Mouse (Mus musculus): ENCODE data around the gene Axl. TPM values are rescaled to one million over a fixed set of nuclear protein-coding genes. Genes with fewer than 3 reads are reported as not detected.

Axl gene
- polyA plus RNA-seq, 1 experiment from 2014 or later = 52.1 TPM

- H3K4me3 ChIP-seq (ENCODE audit: low read depth, low read length) = peak overlapping the region; percentile 18; the same call in 1 of the 2 replicates
- H3K27me3 ChIP-seq (replicated peaks; ENCODE audit: control insufficient read depth, insufficient read depth, low read length) = no peaks in the 10 kb centered on the region
- peak overlapping the region; percentile 61 for H3K4me2 ChIP-seq (replicated peaks; ENCODE audit: low read depth)
- 37% methylated on average over 11 of the region's 11 CpGs for WGBS
- peak overlapping the region; percentile 66; the same call in 1 of the 2 replicates for H3K27ac ChIP-seq (ENCODE audit: low read depth, low read length)
- no peaks in the 10 kb centered on the region for H3K9me3 ChIP-seq (ENCODE audit: control insufficient read depth)
- H3K36me3 ChIP-seq (ENCODE audit: control insufficient read depth, insufficient read depth) = no peaks in the 10 kb centered on the region; the same call in 1 of the 2 replicates
- 0 out of 2 replicates have a peak, but pooled peaks cover 2% of the 10 kb centered on the region for H3K4me1 ChIP-seq (replicated peaks; ENCODE audit: control insufficient read depth, insufficient read depth, low read length)
- peak; percentile 36 for ATAC-seq
- TF ChIP-seq CTCF (IDR thresholded peaks at IDR 0.05; ENCODE audit: low read depth) = no peak
- H3K9ac ChIP-seq (ENCODE audit: low read depth, low read length) = peak overlapping the region; percentile 34; the same call in 1 of the 2 replicates
These were observed 6.4 kb downstream of the Axl start for GRCm38 (mm10) chr7:25781937-25782610.

GRCm38 (mm10) chr7:25781321-25781936, 7.1 kb downstream of the Axl start:
- peak overlapping the region; percentile 34; the same call in 1 of the 2 replicates for H3K9ac ChIP-seq (ENCODE audit: low read depth, low read length)
- H3K27ac ChIP-seq (ENCODE audit: low read depth, low read length) = peak overlapping the region; percentile 66; the same call in 1 of the 2 replicates
- peak overlapping the region; percentile 18; the same call in 1 of the 2 replicates for H3K4me3 ChIP-seq (ENCODE audit: low read depth, low read length)
- TF ChIP-seq CTCF (IDR thresholded peaks at IDR 0.05; ENCODE audit: low read depth) = no peak
- H3K27me3 ChIP-seq (replicated peaks; ENCODE audit: control insufficient read depth, insufficient read depth, low read length) = no peaks in the 10 kb centered on the region
- 36% methylated on average over 32 of the region's 33 CpGs for whole genome bisulfite sequencing
- no peaks in the 10 kb centered on the region for H3K4me1 ChIP-seq (replicated peaks; ENCODE audit: control insufficient read depth, insufficient read depth, low read length)
- no peaks in the 10 kb centered on the region for H3K9me3 ChIP-seq (ENCODE audit: control insufficient read depth)
- H3K36me3 ChIP-seq (ENCODE audit: control insufficient read depth, insufficient read depth) = peaks cover 4% of the 10 kb centered on the region; the same call in 1 of the 2 replicates
- peak; percentile 23; the same call in 1 of the 2 replicates for ATAC-seq
- peak overlapping the region; percentile 61 for H3K4me2 ChIP-seq (replicated peaks; ENCODE audit: low read depth)

GRCm38 (mm10) chr7:25780753-25781152, 7.8 kb downstream of the Axl start:
- Histone ChIP-seq H3K9me3 (ENCODE audit: control insufficient read depth) (no peaks in the 10 kb centered on the region), H3K4me2 (replicated peaks; ENCODE audit: low read depth) (no peak overlapping the region), H3K9ac (ENCODE audit: low read depth, low read length) (no peak overlapping the region), H3K36me3 (ENCODE audit: control insufficient read depth, insufficient read depth) (peaks cover 4% of the 10 kb centered on the region; the same call in 1 of the 2 replicates), H3K4me3 (ENCODE audit: low read depth, low read length) (no peak overlapping the region), H3K27me3 (replicated peaks; ENCODE audit: control insufficient read depth, insufficient read depth, low read length) (no peaks in the 10 kb centered on the region), H3K27ac (ENCODE audit: low read depth, low read length) (0 out of 2 replicates have a peak overlapping the region, but pooled peaks have one; percentile 23), H3K4me1 (replicated peaks; ENCODE audit: control insufficient read depth, insufficient read depth, low read length) (no peaks in the 10 kb centered on the region)
- TF ChIP-seq CTCF (IDR thresholded peaks at IDR 0.05; ENCODE audit: low read depth) = no peak
- ATAC-seq = no peak
- 54% methylated on average over 4 of the region's 4 CpGs for WGBS

GRCm38 (mm10) chr7:25780021-25780420, 8.5 kb downstream of the Axl start:
- H3K9ac ChIP-seq (ENCODE audit: low read depth, low read length) = no peak overlapping the region
- WGBS = 88% methylated on average over 5 of the region's 5 CpGs

GRCm38 (mm10) chr7:25768229-25768628, 20.3 kb downstream of the Axl start:
- Histone ChIP-seq H3K27me3 (replicated peaks; ENCODE audit: control insufficient read depth, insufficient read depth, low read length) (no peaks in the 10 kb centered on the region), H3K4me2 (replicated peaks; ENCODE audit: low read depth) (no peak overlapping the region), H3K4me1 (replicated peaks; ENCODE audit: control insufficient read depth, insufficient read depth, low read length) (no peaks in the 10 kb centered on the region), H3K9me3 (ENCODE audit: control insufficient read depth) (no peaks in the 10 kb centered on the region), H3K36me3 (ENCODE audit: control insufficient read depth, insufficient read depth) (peaks cover 34% of the 10 kb centered on the region; the same call in 1 of the 2 replicates), H3K27ac (ENCODE audit: low read depth, low read length) (no peak overlapping the region), H3K4me3 (ENCODE audit: low read depth, low read length) (no peak overlapping the region), H3K9ac (ENCODE audit: low read depth, low read length) (no peak overlapping the region)
- no peak for TF ChIP-seq CTCF (IDR thresholded peaks at IDR 0.05; ENCODE audit: low read depth)
- ATAC-seq = no peak
- 87% methylated on average over 5 of the region's 5 CpGs for WGBS

More at GRCm38 (mm10) chr7:25780021-25780420, 8.5 kb downstream of the Axl start:
- no peaks in the 10 kb centered on the region for H3K27me3 ChIP-seq (replicated peaks; ENCODE audit: control insufficient read depth, insufficient read depth, low read length)
- H3K4me1 ChIP-seq (replicated peaks; ENCODE audit: control insufficient read depth, insufficient read depth, low read length) = no peaks in the 10 kb centered on the region
- TF ChIP-seq CTCF (IDR thresholded peaks at IDR 0.05; ENCODE audit: low read depth) = no peak
- H3K4me3 ChIP-seq (ENCODE audit: low read depth, low read length) = no peak overlapping the region
- H3K36me3 ChIP-seq (ENCODE audit: control insufficient read depth, insufficient read depth) = peaks cover 4% of the 10 kb centered on the region; the same call in 1 of the 2 replicates
- H3K27ac ChIP-seq (ENCODE audit: low read depth, low read length) = no peak overlapping the region
- no peak for ATAC-seq
- H3K9me3 ChIP-seq (ENCODE audit: control insufficient read depth) = no peaks in the 10 kb centered on the region
- no peak overlapping the region for H3K4me2 ChIP-seq (replicated peaks; ENCODE audit: low read depth)

GRCm38 (mm10) chr7:25766108-25766507, 22.4 kb downstream of the Axl start:
- Histone ChIP-seq H3K4me1 (replicated peaks; ENCODE audit: control insufficient read depth, insufficient read depth, low read length) (no peaks in the 10 kb centered on the region), H3K4me3 (ENCODE audit: low read depth, low read length) (no peak overlapping the region), H3K4me2 (replicated peaks; ENCODE audit: low read depth) (no peak overlapping the region), H3K27me3 (replicated peaks; ENCODE audit: control insufficient read depth, insufficient read depth, low read length) (no peaks in the 10 kb centered on the region), H3K36me3 (ENCODE audit: control insufficient read depth, insufficient read depth) (peaks cover 33% of the 10 kb centered on the region), H3K27ac (ENCODE audit: low read depth, low read length) (no peak overlapping the region), H3K9me3 (ENCODE audit: control insufficient read depth) (no peaks in the 10 kb centered on the region), H3K9ac (ENCODE audit: low read depth, low read length) (no peak overlapping the region)
- WGBS = 91% methylated on average over 6 of the region's 6 CpGs
- ATAC-seq = no peak
- no peak for TF ChIP-seq CTCF (IDR thresholded peaks at IDR 0.05; ENCODE audit: low read depth)

Data from intestine, postnatal 0 days (tissue).